Mouse (Mus musculus) adrenal gland, postnatal 14 days (tissue): ENCODE results near the gene Olfr299. TPM values are rescaled to one million over a fixed set of nuclear protein-coding genes. Genes with fewer than 3 reads are reported as not detected.

Source experiments
- DNase-seq: peaks from one replicate; pipeline ENCODE4 v3.0.0; 2021; ENCODE audit warnings: mixed read lengths
- long read RNA-seq, 2 experiments: library from polyadenylated mRNA; stranded (forward); transcript quantifications; one replicate each; pipeline ENCODE4 v2.0.0; 2021
- total RNA-seq: library from RNA; stranded (reverse); gene quantifications from 2 replicates; pipeline ENCODE4 v1.2.3, GENCODE M21; 2021

Olfr299 gene
- total RNA-seq: not detected in 2 replicates
- long read RNA-seq, experiment 1: 0 reads
- long read RNA-seq, experiment 2: 0 reads

DNA sequence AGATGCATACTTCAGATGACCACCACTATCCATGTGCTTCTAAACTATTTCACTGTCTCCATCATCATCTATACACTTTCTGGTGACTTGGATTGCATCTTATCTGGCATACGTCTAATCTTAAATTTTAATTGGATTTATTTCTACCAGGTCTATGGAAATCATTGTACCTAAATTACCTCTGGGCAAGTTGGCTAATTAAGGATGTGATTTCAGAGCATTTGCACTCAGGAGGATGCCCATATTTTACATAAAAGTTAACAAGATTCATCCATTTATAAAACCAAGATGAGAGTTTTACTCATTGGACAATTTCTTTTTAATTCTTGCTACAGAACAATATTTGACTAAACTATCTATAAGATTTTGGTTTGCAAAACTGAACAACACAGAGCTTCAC is at the start of gene Olfr299:
Gene Olfr299 (plus strand): TSS at position 301 of the 400 bp plus-strand sequence.
- no peak for DNase-seq

DNA sequence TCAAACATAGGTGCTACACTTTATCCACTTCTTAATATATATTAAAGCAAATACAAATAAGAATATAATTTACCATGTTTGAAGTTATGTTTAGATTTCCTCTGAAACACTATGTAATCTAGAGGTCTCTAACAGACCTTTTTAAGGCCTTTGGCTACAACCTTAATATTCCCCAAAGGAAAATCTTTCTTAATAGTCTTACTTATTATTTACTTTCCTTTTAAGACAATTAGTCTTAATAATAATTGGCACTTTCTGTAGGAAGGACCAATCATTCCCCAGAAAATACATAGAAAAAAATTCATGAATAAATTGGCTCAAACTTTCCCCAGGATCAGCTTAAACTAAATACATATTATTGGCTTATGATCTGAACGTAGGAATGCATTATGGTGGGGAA is 32.7 kb downstream of the Olfr299 start, which contains the start of gene Olfr298:
Gene Olfr298 (minus strand): TSS at position 101 of the 400 bp plus-strand sequence.
- no peak for DNase-seq

Other genes starting within 250 kb of the Olfr299 start
- gene Vmn2r76, start 213.6 kb upstream of the Olfr299 start, total RNA-seq: not detected in 2 replicates
- gene Olfr310, start 182.7 kb upstream of the Olfr299 start, total RNA-seq: not detected in 2 replicates
- not detected in 2 replicates for gene Olfr309, start 146.2 kb upstream of the Olfr299 start, total RNA-seq
- not detected in 2 replicates for gene Olfr308, start 134.3 kb upstream of the Olfr299 start, total RNA-seq
- not detected in 2 replicates for gene Olfr307, start 122.3 kb upstream of the Olfr299 start, total RNA-seq
- not detected in 2 replicates for gene Olfr305, start 93.0 kb upstream of the Olfr299 start, total RNA-seq
- not detected in 2 replicates for gene Olfr304, start 73.3 kb upstream of the Olfr299 start, total RNA-seq
- not detected in 2 replicates for gene Olfr303, start 62.1 kb upstream of the Olfr299 start, total RNA-seq
- not detected in 2 replicates for gene Olfr301, start 56.1 kb upstream of the Olfr299 start, total RNA-seq
- gene Olfr298, start 32.6 kb downstream of the Olfr299 start, total RNA-seq: not detected in 2 replicates
- not detected in 2 replicates for gene Olfr297, start 60.0 kb downstream of the Olfr299 start, total RNA-seq
- gene Olfr295, start 123.9 kb downstream of the Olfr299 start, total RNA-seq: not detected in 2 replicates
- not detected in 2 replicates for gene Olfr294, start 156.7 kb downstream of the Olfr299 start, total RNA-seq
- not detected in 2 replicates for gene Olfr293, start 189.1 kb downstream of the Olfr299 start, total RNA-seq
- gene Olfr292, start 228.4 kb downstream of the Olfr299 start, total RNA-seq: not detected in 2 replicates